Mouse (Mus musculus): ENCODE results near the gene Ppp2r5d. TPM values are rescaled to one million over a fixed set of nuclear protein-coding genes. Genes with fewer than 3 reads are reported as not detected.

Ppp2r5d gene
- polyA plus RNA-seq, 1 experiment from 2014 or later, result 57.7 TPM

DNA sequence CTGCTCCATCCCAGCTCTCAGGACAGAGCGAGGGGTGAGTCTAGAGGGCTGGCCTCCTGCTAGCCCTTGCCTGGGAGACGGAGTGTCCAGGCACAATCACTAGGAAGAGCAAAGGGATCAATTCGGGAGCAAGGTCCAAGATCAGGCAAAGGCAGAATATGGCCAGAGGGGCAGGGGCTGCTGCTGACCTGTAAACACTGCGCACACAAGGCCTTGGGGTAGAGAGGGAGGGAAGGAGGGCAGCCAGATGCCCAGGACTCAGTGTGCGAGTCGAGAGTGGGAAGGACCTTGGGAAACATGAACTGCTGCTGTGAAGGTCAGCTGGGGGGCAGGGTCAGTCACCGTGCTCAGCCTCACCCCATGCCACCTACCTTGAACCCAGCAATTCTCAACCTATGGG lies 30.4 kb upstream of the Ppp2r5d start:
- Histone ChIP-seq H3K4me1 (no peaks in the 10 kb centered on the region), H3K27me3 (replicated peaks) (peaks cover 3% of the 10 kb centered on the region), H3K4me2 (no peak overlapping the region), H3K4me3 (no peak overlapping the region), H3K9ac (no peak overlapping the region), H3K9me3 (no peaks in the 10 kb centered on the region), H3K36me3 (peaks cover 32% of the 10 kb centered on the region), H3K27ac (replicated peaks) (no peak overlapping the region)
- WGBS, result 83% methylated on average over 7 of the region's 7 CpGs
- no peak for ATAC-seq (ENCODE audit: extremely low read depth, insufficient number of reproducible peaks, low FRiP score, low TSS enrichment)

DNA sequence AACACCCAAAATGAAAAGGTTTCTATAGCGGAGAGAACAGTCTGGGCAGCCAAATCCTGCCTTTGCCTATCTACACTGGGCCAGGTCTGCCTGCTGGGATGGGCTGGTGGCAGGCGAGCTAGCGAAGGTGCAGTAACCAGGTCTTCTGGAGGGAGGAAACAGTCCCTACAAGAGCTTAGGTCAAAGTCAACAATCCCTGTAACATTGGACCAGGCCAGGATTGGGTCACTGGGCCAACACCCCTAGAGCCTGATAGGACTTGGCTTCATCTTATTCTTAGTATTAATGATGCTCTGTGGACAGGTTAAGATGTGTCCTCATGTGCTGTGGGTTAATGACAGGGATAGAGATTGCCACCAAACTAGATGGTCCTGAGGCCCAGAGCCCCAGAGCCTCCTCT lies 29.1 kb upstream of the Ppp2r5d start:
- WGBS, result 89% methylated on average over 3 of the region's 3 CpGs
- H3K4me1 ChIP-seq, result peaks cover 5% of the 10 kb centered on the region
- no peaks in the 10 kb centered on the region for H3K9me3 ChIP-seq
- no peak overlapping the region for H3K4me3 ChIP-seq
- peaks cover 15% of the 10 kb centered on the region for H3K27me3 ChIP-seq (replicated peaks)
- H3K4me2 ChIP-seq, result no peak overlapping the region
- ATAC-seq (ENCODE audit: extremely low read depth, insufficient number of reproducible peaks, low FRiP score, low TSS enrichment), result no peak
- peaks cover 31% of the 10 kb centered on the region for H3K36me3 ChIP-seq
- H3K9ac ChIP-seq, result no peak overlapping the region
- H3K27ac ChIP-seq (replicated peaks), result no peak overlapping the region

DNA sequence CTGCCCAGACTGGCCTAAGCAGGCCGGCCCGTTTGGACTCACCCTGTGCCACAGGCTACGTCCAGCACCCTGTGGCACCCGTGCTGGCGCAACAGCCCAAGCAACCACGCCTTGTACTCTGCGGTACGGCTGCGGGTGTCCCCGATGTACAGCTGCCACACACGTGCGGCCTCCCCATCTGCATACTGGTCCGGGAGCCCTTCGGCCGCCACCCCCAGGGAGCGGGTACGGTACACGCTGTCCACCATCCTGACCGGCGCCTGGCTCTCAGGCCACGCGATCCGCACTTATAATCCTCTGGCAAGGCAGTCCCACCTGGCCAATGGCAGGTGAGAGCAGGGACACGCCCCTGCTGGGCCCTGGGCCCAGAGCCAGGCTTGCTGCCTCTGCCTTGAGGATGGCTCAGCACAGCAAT lies 24.0 kb upstream of the Ppp2r5d start, which contains the start of gene Gnmt:
Gene Gnmt (minus strand): TSS at position 265 of the 415 bp plus-strand sequence.
- H3K27ac ChIP-seq (replicated peaks), result no peak within 1 kb of the TSS
- no peak for ATAC-seq (ENCODE audit: extremely low read depth, insufficient number of reproducible peaks, low FRiP score, low TSS enrichment)

DNA sequence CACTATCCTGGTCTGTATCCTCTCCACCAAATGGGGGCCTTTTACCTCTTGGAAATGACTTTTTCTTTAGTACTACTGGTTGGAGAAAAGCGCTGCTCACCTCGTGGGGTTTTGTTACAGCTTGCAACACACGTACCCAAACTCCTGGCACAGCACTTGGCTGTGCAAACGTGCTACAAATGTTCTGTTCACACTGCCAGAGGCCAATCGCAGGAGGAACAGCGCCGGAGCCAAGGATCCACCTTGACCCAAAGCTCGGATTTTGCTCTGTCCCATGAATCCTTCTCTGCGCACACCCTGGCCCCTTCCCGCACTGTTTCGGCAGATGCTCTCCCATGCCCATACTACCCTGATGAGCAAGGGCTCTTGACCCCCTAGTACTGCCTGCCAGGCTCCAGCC lies 23.6 kb upstream of the Ppp2r5d start:
- H3K9me3 ChIP-seq, result no peaks in the 10 kb centered on the region
- peak overlapping the region; percentile 42; the same call in 1 of the 2 replicates for H3K9ac ChIP-seq
- H3K4me1 ChIP-seq, result peaks cover 33% of the 10 kb centered on the region
- no peak for ATAC-seq (ENCODE audit: extremely low read depth, insufficient number of reproducible peaks, low FRiP score, low TSS enrichment)
- peaks cover 29% of the 10 kb centered on the region for H3K27me3 ChIP-seq (replicated peaks)
- no peak overlapping the region for H3K27ac ChIP-seq (replicated peaks)
- H3K36me3 ChIP-seq, result peaks cover 20% of the 10 kb centered on the region
- 40% methylated on average over 11 of the region's 11 CpGs for WGBS
- peak overlapping the region; percentile 44 for H3K4me2 ChIP-seq
- H3K4me3 ChIP-seq, result no peak overlapping the region

More for the DNA sequence above, 24.0 kb upstream of the Ppp2r5d start, which contains the start of gene Gnmt:
- H3K4me2 ChIP-seq, result peak within 1 kb of the TSS; percentile 44
- peak within 1 kb of the TSS; percentile 42 for H3K9ac ChIP-seq
- 18% methylated on average over 24 of the region's 24 CpGs for WGBS
- H3K9me3 ChIP-seq, result no peaks in the 10 kb centered on the region
- H3K27me3 ChIP-seq (replicated peaks), result peaks cover 29% of the 10 kb centered on the region
- peaks cover 16% of the 10 kb centered on the region for H3K36me3 ChIP-seq
- H3K4me3 ChIP-seq, result peak within 1 kb of the TSS; percentile 15; the same call in 1 of the 2 replicates
- peaks cover 33% of the 10 kb centered on the region for H3K4me1 ChIP-seq

DNA sequence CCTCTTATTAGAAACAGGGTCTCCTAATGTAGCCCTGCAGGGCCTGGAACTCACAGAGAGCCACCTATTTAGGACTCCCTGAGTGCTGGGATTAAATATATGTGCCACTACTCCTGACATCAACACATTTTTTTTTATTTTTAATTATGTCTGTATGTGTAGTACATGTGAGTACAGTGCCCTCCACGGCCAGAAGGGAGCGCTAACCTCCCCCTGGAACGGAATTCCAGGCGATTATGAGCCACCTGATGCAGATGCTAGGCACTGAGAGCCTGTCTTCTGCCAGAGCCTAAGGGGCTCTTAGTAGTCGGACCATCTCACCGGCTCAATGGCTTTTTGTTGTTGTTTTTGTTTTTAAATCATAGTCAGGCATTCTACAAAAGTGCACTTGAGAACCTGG lies 23.1 kb upstream of the Ppp2r5d start:
- no peak for ATAC-seq (ENCODE audit: extremely low read depth, insufficient number of reproducible peaks, low FRiP score, low TSS enrichment)
- peaks cover 25% of the 10 kb centered on the region for H3K36me3 ChIP-seq
- H3K9ac ChIP-seq, result no peak overlapping the region
- no peak overlapping the region for H3K4me2 ChIP-seq
- peaks cover 29% of the 10 kb centered on the region for H3K27me3 ChIP-seq (replicated peaks)
- peaks cover 33% of the 10 kb centered on the region for H3K4me1 ChIP-seq
- H3K27ac ChIP-seq (replicated peaks), result no peak overlapping the region
- WGBS, result 30% methylated on average over 6 of the region's 6 CpGs
- no peaks in the 10 kb centered on the region for H3K9me3 ChIP-seq
- no peak overlapping the region for H3K4me3 ChIP-seq

DNA sequence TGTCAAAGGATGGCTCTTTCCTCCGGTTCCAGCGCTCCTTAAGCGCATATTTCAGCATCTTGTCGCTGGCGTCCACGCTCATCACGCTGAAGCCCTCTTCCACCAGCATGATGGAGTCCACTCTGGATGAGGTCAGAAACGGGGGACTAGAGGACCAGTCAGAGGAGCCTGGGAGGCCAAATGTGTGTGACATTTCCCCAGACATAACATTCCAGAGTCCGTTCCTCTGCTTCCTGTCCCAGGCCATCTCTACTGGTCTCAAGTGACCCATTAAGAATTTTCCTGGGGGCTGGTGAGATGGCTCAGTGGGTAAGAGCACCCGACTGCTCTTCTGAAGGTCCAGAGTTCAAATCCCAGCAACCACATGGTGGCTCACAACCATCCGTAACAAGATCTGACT lies 22.4 kb upstream of the Ppp2r5d start:
- Histone ChIP-seq H3K27ac (replicated peaks) (no peak overlapping the region), H3K4me2 (no peak overlapping the region), H3K4me3 (no peak overlapping the region), H3K4me1 (peaks cover 33% of the 10 kb centered on the region), H3K36me3 (peaks cover 29% of the 10 kb centered on the region), H3K9me3 (no peaks in the 10 kb centered on the region), H3K9ac (no peak overlapping the region), H3K27me3 (replicated peaks) (peaks cover 29% of the 10 kb centered on the region)
- no peak for ATAC-seq (ENCODE audit: extremely low read depth, insufficient number of reproducible peaks, low FRiP score, low TSS enrichment)
- WGBS, result 87% methylated on average over 11 of the region's 11 CpGs

DNA sequence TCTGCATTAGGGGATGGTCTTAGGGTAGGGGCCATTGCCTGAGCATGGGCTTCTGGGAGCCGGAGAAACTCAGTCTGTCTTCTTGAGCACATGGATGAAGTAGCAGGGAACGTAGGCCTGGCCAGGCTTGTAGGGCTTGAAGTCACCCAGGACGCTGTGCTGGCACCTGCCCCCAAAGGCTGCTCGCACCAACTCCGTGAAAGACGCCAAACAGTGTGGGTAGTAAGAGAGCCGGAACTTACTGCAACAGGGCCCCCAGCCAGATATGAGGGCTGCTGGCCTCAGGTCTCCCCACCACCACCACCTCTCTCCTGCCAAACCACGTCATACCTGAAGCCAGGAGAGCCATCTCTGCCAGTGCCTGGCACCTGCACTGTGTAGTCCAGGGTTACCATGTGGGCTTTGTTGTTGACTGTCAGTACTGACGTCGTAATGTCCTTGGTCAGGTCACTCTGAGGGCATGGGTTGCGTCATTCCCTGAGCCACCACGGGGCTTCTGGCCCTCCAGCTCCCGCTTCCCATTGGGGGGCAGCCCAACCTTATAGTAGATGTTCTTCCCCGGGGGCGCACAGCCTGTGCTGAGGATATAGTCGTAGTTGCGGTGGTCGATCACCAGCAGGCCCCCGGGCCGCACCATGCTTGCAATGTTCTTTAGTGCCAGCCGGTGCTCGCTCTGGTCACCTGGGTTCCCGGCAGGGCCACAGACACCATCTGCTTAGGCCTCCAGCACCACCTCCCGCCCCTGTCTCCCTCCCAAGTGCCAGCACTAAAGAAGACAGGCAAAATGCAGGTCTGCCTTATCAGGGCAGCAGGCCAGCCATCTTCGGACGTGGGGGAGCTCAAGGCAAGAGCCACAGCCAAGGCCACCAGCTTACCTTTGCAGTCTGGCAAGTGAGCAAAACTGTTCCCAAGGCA lies 21.1 kb upstream of the Ppp2r5d start:
- Histone ChIP-seq H3K27ac (replicated peaks) (no peak overlapping the region), H3K9me3 (no peaks in the 10 kb centered on the region), H3K9ac (0 out of 2 replicates have a peak overlapping the region, but pooled peaks have one; percentile 19), H3K27me3 (replicated peaks) (peaks cover 29% of the 10 kb centered on the region), H3K4me1 (peaks cover 33% of the 10 kb centered on the region), H3K4me2 (no peak overlapping the region), H3K4me3 (no peak overlapping the region), H3K36me3 (peaks cover 41% of the 10 kb centered on the region)
- 84% methylated on average over 26 of the region's 26 CpGs for WGBS
- ATAC-seq (ENCODE audit: extremely low read depth, insufficient number of reproducible peaks, low FRiP score, low TSS enrichment), result no peak

DNA sequence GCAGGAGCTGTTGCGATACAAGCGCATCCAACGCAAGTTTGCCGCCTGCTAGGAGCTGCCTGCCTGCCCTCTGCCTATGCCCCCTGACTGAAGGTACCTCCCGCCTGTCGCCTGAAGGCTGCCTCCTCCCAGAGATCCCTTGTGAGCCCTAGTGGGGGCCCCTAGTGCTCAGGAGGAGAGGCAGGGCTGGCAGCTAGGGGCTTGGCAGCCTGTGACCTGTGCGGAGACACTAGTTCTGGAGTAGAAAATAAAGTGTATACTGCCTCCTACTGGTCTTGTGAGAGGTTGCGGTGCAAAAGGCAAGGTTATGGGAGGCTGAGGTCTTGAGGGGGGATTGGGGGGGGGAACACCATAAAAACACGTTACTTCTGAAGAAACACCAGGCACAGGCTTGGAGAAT lies 20.4 kb upstream of the Ppp2r5d start:
- no peak overlapping the region for H3K9ac ChIP-seq
- H3K9me3 ChIP-seq, result no peaks in the 10 kb centered on the region
- ATAC-seq (ENCODE audit: extremely low read depth, insufficient number of reproducible peaks, low FRiP score, low TSS enrichment), result no peak
- no peak overlapping the region for H3K4me3 ChIP-seq
- peaks cover 26% of the 10 kb centered on the region for H3K27me3 ChIP-seq (replicated peaks)
- no peak overlapping the region for H3K27ac ChIP-seq (replicated peaks)
- no peak overlapping the region for H3K4me2 ChIP-seq
- peaks cover 33% of the 10 kb centered on the region for H3K4me1 ChIP-seq
- H3K36me3 ChIP-seq, result peaks cover 47% of the 10 kb centered on the region
- 48% methylated on average over 9 of the region's 9 CpGs for whole genome bisulfite sequencing

DNA sequence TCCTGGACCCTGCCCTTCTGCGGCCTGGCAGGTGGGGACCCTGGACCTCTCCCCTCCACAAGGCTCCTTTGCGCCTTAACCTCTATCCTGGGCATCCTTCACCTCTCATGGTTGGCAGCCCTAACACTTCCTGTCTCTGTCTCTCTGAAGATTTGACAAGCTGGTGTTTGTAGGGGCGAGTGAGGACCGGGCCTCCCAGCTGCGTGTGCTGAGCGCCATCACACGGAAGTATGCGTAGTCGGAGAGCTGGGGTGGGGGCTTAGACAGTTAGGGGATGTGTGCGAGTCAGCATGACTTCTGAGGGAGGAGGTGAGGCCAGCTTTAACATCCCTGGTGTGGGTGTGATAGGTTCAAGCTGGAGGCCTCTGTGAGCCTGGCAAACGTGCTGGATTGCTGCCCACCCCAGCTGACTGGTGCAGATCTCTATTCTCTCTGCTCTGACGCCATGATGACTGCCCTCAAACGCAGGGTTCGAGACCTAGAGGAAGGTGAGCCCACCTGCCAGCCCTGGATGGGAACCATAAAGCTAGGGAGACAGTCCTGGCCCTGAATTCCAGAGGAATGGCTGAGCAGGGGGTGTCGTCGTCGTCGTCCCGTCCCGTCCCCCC lies 19.7 kb upstream of the Ppp2r5d start:
- WGBS, result 76% methylated on average over 15 of the region's 20 CpGs
- 0 out of 2 replicates have a peak overlapping the region, but pooled peaks have one; percentile 24 for H3K9ac ChIP-seq
- no peak overlapping the region for H3K4me3 ChIP-seq
- no peak overlapping the region for H3K4me2 ChIP-seq
- H3K27ac ChIP-seq (replicated peaks), result no peak overlapping the region
- H3K27me3 ChIP-seq (replicated peaks), result peaks cover 19% of the 10 kb centered on the region
- no peak for ATAC-seq (ENCODE audit: extremely low read depth, insufficient number of reproducible peaks, low FRiP score, low TSS enrichment)
- peaks cover 33% of the 10 kb centered on the region for H3K4me1 ChIP-seq
- H3K36me3 ChIP-seq, result peaks cover 47% of the 10 kb centered on the region
- no peaks in the 10 kb centered on the region for H3K9me3 ChIP-seq

DNA sequence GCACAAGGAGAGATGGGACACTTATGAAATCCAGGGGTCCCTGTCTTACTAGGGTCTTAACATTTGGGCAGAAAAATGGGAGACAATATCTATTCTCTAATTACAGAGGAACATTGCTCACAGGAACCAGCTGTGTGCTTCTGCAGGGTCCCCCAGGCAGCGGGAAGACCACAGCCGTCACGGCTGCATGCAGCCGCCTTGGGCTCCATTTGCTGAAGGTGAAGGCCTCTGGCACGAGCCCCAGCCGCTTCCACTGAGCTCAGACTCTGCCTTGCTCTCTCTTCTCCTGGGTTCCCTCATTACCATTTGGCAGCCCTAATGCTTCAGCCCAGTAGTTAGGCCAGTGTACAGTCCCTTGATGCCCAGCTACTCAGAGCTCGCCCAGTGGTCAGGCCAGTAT lies 16.2 kb upstream of the Ppp2r5d start:
- H3K36me3 ChIP-seq, result peaks cover 62% of the 10 kb centered on the region
- H3K27ac ChIP-seq (replicated peaks), result no peak overlapping the region
- H3K4me3 ChIP-seq, result no peak overlapping the region
- no peaks in the 10 kb centered on the region for H3K9me3 ChIP-seq
- no peak overlapping the region for H3K9ac ChIP-seq
- ATAC-seq (ENCODE audit: extremely low read depth, insufficient number of reproducible peaks, low FRiP score, low TSS enrichment), result no peak
- no peak overlapping the region for H3K4me2 ChIP-seq
- H3K27me3 ChIP-seq (replicated peaks), result no peaks in the 10 kb centered on the region
- 82% methylated on average over 7 of the region's 7 CpGs for WGBS
- H3K4me1 ChIP-seq, result peaks cover 11% of the 10 kb centered on the region

DNA sequence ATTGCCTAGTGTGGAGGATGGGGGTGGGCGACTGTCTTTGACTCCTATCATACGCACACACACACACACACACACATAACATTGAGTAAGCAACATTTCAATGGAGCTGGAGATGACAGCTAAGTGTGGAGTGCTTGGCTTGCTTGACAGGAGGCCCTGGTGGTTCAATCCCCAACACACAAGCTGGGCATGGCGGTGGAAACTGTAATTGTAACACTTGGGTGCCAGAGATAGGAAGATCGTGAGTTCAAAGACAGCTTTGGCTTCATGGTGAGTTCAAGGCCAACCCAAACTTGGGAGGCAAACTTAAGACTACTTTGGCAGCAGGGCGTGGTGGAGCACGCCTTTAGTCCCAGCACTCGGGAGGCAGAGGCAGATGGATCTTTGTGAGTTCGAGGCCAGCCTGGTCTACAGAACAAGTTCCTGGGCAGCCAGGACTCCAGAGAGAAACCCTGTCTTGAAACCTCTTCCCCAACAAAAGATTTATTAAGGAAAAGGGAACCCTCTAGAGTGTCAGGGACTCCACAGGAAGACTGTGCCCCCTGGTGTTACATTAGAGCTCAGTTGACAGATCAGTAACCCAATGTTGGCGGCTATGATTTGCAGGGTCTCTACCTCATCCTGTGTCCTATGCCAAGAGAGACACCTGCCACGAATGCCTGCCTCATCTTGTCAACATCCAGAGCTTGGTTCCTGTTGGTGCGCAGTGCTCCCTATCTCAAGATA lies 10.0 kb upstream of the Ppp2r5d start:
- no peaks in the 10 kb centered on the region for H3K27me3 ChIP-seq (replicated peaks)
- no peak overlapping the region for H3K9ac ChIP-seq
- no peak overlapping the region for H3K4me3 ChIP-seq
- H3K9me3 ChIP-seq, result no peaks in the 10 kb centered on the region
- WGBS, result 93% methylated on average over 11 of the region's 11 CpGs
- H3K27ac ChIP-seq (replicated peaks), result no peak overlapping the region
- peaks cover 46% of the 10 kb centered on the region for H3K36me3 ChIP-seq
- peaks cover 15% of the 10 kb centered on the region for H3K4me1 ChIP-seq
- ATAC-seq (ENCODE audit: extremely low read depth, insufficient number of reproducible peaks, low FRiP score, low TSS enrichment), result no peak
- H3K4me2 ChIP-seq, result no peak overlapping the region

Data from heart, embryonic 13.5 days (tissue).